Comparison of ENCODE assay signal across 27 mouse cellular contexts in the genomic region with DNA sequence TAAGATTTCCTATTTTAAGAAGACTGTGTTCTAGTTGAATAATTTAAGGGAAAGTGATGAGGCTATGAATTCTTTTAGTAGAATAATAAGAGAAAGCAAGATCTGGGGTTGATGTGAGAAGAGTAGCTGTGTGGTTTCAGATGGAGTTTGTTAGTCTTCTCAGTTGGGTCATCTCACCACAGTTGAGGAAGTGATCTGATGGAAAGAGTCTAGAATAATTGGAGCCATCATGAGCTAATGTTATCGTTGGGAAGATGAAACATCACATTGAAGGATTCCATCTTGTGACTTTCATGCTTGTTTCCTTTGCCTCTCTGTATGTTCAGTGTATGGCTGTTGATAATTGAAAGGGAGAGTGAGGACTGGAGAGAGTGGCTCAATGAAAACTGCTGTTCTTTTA.
"Had no signal": no experiment of that assay in that cellular context is flagged by ENCODE, and none has a peak within 500 bp of the region (broad histone marks: within the 10 kb centered on the region; RNA-seq: fewer than 3 reads in every experiment).

No protein-coding gene starts in this region.

- H3K36me3 ChIP-seq: heart, embryonic 13.5 days; heart, embryonic 15.5 days; hindbrain, embryonic 13.5 days; hindbrain, embryonic 15.5 days; kidney, embryonic 15.5 days; limb, embryonic 13.5 days; liver, embryonic 12.5 days had no signal

- H3K27me3 ChIP-seq: heart, embryonic 13.5 days; heart, embryonic 15.5 days; hindbrain, embryonic 13.5 days; hindbrain, embryonic 15.5 days; kidney, embryonic 15.5 days; limb, embryonic 13.5 days; limb, embryonic 15.5 days; liver, embryonic 12.5 days had no signal

- H3K9ac ChIP-seq: heart, embryonic 13.5 days; heart, embryonic 15.5 days; hindbrain, embryonic 13.5 days; hindbrain, embryonic 15.5 days; kidney, embryonic 15.5 days; limb, embryonic 13.5 days; limb, embryonic 15.5 days; liver, embryonic 12.5 days; liver, embryonic 14.5 days had no signal

- ATAC-seq: hindbrain, postnatal 0 days; intestine, embryonic 16.5 days; liver, embryonic 12.5 days had no signal

- H3K4me1 ChIP-seq: heart, embryonic 13.5 days; heart, embryonic 15.5 days; hindbrain, embryonic 13.5 days; hindbrain, embryonic 15.5 days; kidney, embryonic 15.5 days; limb, embryonic 13.5 days; limb, embryonic 15.5 days had no signal

- H3K9me3 ChIP-seq: heart, embryonic 13.5 days; heart, embryonic 15.5 days; hindbrain, embryonic 13.5 days; hindbrain, embryonic 15.5 days; kidney, embryonic 15.5 days; limb, embryonic 13.5 days; limb, embryonic 15.5 days; liver, embryonic 12.5 days had no signal

- DNase-seq: gastrocnemius, adult 2 months; gastrocnemius, postnatal 10 days; gastrocnemius, postnatal 25 days; heart, adult 11 months; heart, adult 2 months; heart, postnatal 14 days; heart, postnatal 36 days; kidney, adult 18-20 months; kidney, adult 9 months; kidney, postnatal 14 days; kidney, postnatal 36 days; layer of hippocampus, adult 9-11 months; layer of hippocampus, postnatal 36 days; left cerebral cortex, postnatal 4 days had no signal

- H3K4me3 ChIP-seq: gastrocnemius, adult 2 months; heart, adult 2 months; heart, embryonic 13.5 days; heart, embryonic 15.5 days; hindbrain, embryonic 13.5 days; hindbrain, embryonic 15.5 days; kidney, embryonic 15.5 days; limb, embryonic 13.5 days; limb, embryonic 15.5 days; liver, embryonic 12.5 days had no signal

- H3K27ac ChIP-seq: gastrocnemius, adult 2 months; heart, adult 2 months; heart, embryonic 13.5 days; heart, embryonic 15.5 days; hindbrain, embryonic 13.5 days; hindbrain, embryonic 15.5 days; hindbrain, postnatal 0 days; kidney, embryonic 15.5 days; kidney, postnatal 0 days; limb, embryonic 13.5 days; limb, embryonic 15.5 days; liver, embryonic 12.5 days; liver, embryonic 14.5 days had no signal

- H3K4me2 ChIP-seq: heart, embryonic 11.5 days; heart, embryonic 13.5 days; heart, embryonic 15.5 days; hindbrain, embryonic 13.5 days; hindbrain, embryonic 15.5 days; kidney, embryonic 15.5 days; limb, embryonic 13.5 days; limb, embryonic 15.5 days; liver, embryonic 12.5 days had no signal
